Mouse (Mus musculus) adipocyte (in vitro differentiated cells): ENCODE measurements around the gene Stbd1.

ENCODE experiments used
- DNase-seq: peaks from one replicate; pipeline ENCODE4 v3.0.0-alpha.2; 2016; ENCODE audit warnings: low spot score

The Stbd1 gene

DNA sequence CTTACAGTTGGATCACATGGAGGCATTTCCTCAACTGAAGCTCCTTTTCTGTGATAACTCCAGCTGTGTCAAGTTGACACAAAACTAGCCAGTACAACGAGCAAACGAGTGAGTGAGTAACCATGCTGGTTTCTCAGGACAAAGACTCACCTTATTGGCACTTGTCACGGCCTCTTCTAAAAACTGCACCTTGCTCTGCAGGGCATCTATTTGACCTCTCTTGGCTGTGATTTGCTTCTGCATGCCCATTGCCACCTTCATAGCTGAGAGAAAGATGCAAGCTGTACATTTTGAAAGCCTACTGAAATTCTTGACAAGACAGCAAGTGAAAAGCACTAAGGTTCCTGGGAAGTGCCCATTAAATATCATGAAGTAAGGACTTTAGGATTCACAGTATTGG lies 38.0 kb downstream of the Stbd1 start:
- no peak for DNase-seq
